Mouse (Mus musculus) spleen, postnatal 14 days (tissue): ENCODE measurements around the gene BC055324.
"Not testable (repeated sequence)": the region's sequence is repeated elsewhere in the genome, so short reads cannot be mapped to it uniquely, and the experiment has no call there.

Source experiments
- DNase-seq, 2 experiments: peaks; one replicate each; pipeline ENCODE4 v3.0.0; 2021 to 2022; ENCODE audit warnings: low spot score in 2 of 2

The BC055324 gene

GRCm38 (mm10) chr1:163994721-163995608 is at the start of gene BC055324, which contains the start of gene Mettl18:
BC055324 (minus strand) TSS chr1:163994796.
Mettl18 (plus strand) TSS chr1:163994889.
- DNase-seq = peak; percentile 81 to 87

GRCm38 (mm10) chr1:164043549-164043948 is 49.0 kb upstream of the BC055324 start:
- no peak for DNase-seq

- no peak for DNase-seq
These were observed 46.0 kb upstream of the BC055324 start for GRCm38 (mm10) chr1:164040385-164041135.

GRCm38 (mm10) chr1:164027416-164027815 is 32.8 kb upstream of the BC055324 start:
- peak in 1 of 2 experiments; percentile 17 for DNase-seq

- no peak for DNase-seq
These were observed 31.1 kb upstream of the BC055324 start for GRCm38 (mm10) chr1:164025685-164026084.

- not testable (repeated sequence) for DNase-seq
These were observed 27.5 kb upstream of the BC055324 start for GRCm38 (mm10) chr1:164022106-164022505.

GRCm38 (mm10) chr1:164020746-164021145 is 26.1 kb upstream of the BC055324 start:
- not testable (repeated sequence) for DNase-seq

GRCm38 (mm10) chr1:164019789-164020188 is 25.2 kb upstream of the BC055324 start:
- no peak for DNase-seq

- DNase-seq = no peak
These were observed 23.8 kb upstream of the BC055324 start for GRCm38 (mm10) chr1:164018221-164018896.

GRCm38 (mm10) chr1:164014616-164015015 is 20.0 kb upstream of the BC055324 start:
- DNase-seq = no peak

- peak in 1 of 2 experiments; percentile 42 for DNase-seq
These were observed 14.6 kb upstream of the BC055324 start for GRCm38 (mm10) chr1:164009235-164009634.

- DNase-seq = no peak
These were observed 9.7 kb upstream of the BC055324 start for GRCm38 (mm10) chr1:164004311-164004710.

- no peak for DNase-seq
These were observed 7.3 kb upstream of the BC055324 start for GRCm38 (mm10) chr1:164001831-164002452.

- DNase-seq = no peak
These were observed 965 bp upstream of the BC055324 start for GRCm38 (mm10) chr1:163995609-163995913.

GRCm38 (mm10) chr1:163994173-163994720 is 349 bp downstream of the BC055324 start:
- DNase-seq = no peak

- DNase-seq = no peak
These were observed 2.2 kb downstream of the BC055324 start for GRCm38 (mm10) chr1:163992371-163992770.

GRCm38 (mm10) chr1:163976515-163976914 is 18.1 kb downstream of the BC055324 start:
- no peak for DNase-seq

GRCm38 (mm10) chr1:163975088-163975487 is 19.5 kb downstream of the BC055324 start:
- DNase-seq = no peak

- DNase-seq = no peak
These were observed 20.1 kb downstream of the BC055324 start for GRCm38 (mm10) chr1:163974471-163974870.

GRCm38 (mm10) chr1:163964008-163964689 is 30.4 kb downstream of the BC055324 start:
- no peak for DNase-seq

- no peak for DNase-seq
These were observed 36.6 kb downstream of the BC055324 start for GRCm38 (mm10) chr1:163958036-163958435.
